Mouse (Mus musculus) bone marrow, adult 2 months (tissue): ENCODE data around the gene Ing1.

Experiments used
- CTCF ChIP-seq: fragments of 200-500 bp; IDR thresholded peaks from 2 replicates; pipeline ENCODE4 v1.5.1; 2011; ENCODE audit warnings: low read length, control low read depth; ENCODE audit not compliant: control insufficient read depth, insufficient read depth
- POLR2A ChIP-seq: fragments of 200-500 bp; IDR thresholded peaks from 2 replicates; pipeline ENCODE4 v1.6.1; 2011; ENCODE audit warnings: low read depth, mild to moderate bottlenecking, control low read depth, low read length, borderline replicate concordance; ENCODE audit not compliant: control insufficient read depth

DNA sequence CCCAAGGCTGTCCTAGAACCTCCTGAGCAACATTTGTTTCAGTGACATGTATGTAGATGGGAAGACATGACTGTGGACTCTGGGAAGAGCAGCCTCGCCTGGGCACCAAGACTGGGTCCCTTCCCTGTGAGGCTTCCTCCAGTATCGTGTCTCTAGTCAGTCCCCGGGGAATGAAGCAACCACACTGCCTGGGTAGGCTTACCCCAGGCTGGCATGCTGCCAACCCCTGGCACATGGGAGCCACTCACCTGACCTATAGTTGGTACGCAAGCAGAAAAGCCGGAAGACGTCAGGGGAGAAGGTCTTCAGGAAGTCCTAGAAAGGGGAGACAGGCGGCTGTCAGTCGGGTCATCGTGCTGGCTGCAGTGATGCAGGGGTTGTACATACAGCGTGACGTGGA lies 36.7 kb upstream of the Ing1 start:
- TF ChIP-seq POLR2A (no peak), CTCF (no peak)
